Mouse (Mus musculus): Measurements from ENCODE around the gene Abhd6. TPM values are rescaled to one million over a fixed set of nuclear protein-coding genes. Genes with fewer than 3 reads are reported as not detected.

The Abhd6 gene
- polyA plus RNA-seq, 1 experiment from 2014 or later = 15.6 TPM

GRCm38 (mm10) chr14:8030535-8030934 is 27.8 kb downstream of the Abhd6 start:
- Histone ChIP-seq H3K27ac (ENCODE audit: low read depth, low read length) (no peak overlapping the region), H3K36me3 (ENCODE audit: control insufficient read depth, insufficient read depth, low read length) (no peaks in the 10 kb centered on the region), H3K9me3 (ENCODE audit: control insufficient read depth, low read length) (no peaks in the 10 kb centered on the region), H3K9ac (ENCODE audit: low read length) (no peak overlapping the region), H3K4me3 (ENCODE audit: low read depth, low read length) (no peak overlapping the region), H3K4me1 (ENCODE audit: control insufficient read depth, insufficient read depth, low read length) (no peaks in the 10 kb centered on the region), H3K4me2 (no peak overlapping the region), H3K27me3 (ENCODE audit: control insufficient read depth, insufficient read depth, low read length) (no peaks in the 10 kb centered on the region)
- no peak for ATAC-seq (ENCODE audit: low FRiP score)
- 67% methylated on average over 4 of the region's 4 CpGs for WGBS
- no peak for DNase-seq (ENCODE audit: low spot score, missing footprints)

GRCm38 (mm10) chr14:8032087-8032944 is 29.6 kb downstream of the Abhd6 start:
- Histone ChIP-seq H3K4me3 (ENCODE audit: low read depth, low read length) (no peak overlapping the region), H3K4me1 (ENCODE audit: control insufficient read depth, insufficient read depth, low read length) (no peaks in the 10 kb centered on the region), H3K9ac (ENCODE audit: low read length) (no peak overlapping the region; the same call in 1 of the 2 replicates), H3K4me2 (no peak overlapping the region), H3K27ac (ENCODE audit: low read depth, low read length) (no peak overlapping the region), H3K9me3 (ENCODE audit: control insufficient read depth, low read length) (no peaks in the 10 kb centered on the region), H3K36me3 (ENCODE audit: control insufficient read depth, insufficient read depth, low read length) (no peaks in the 10 kb centered on the region), H3K27me3 (ENCODE audit: control insufficient read depth, insufficient read depth, low read length) (no peaks in the 10 kb centered on the region)
- no peak for ATAC-seq (ENCODE audit: low FRiP score)
- WGBS = 52% methylated on average over 13 of the region's 13 CpGs
- no peak for DNase-seq (ENCODE audit: low spot score, missing footprints)

- no peak overlapping the region for H3K4me3 ChIP-seq (ENCODE audit: low read depth, low read length)
- ATAC-seq (ENCODE audit: low FRiP score) = no peak
- no peaks in the 10 kb centered on the region for H3K27me3 ChIP-seq (ENCODE audit: control insufficient read depth, insufficient read depth, low read length)
- H3K27ac ChIP-seq (ENCODE audit: low read depth, low read length) = no peak overlapping the region
- WGBS = 66% methylated on average over 5 of the region's 5 CpGs
- H3K36me3 ChIP-seq (ENCODE audit: control insufficient read depth, insufficient read depth, low read length) = no peaks in the 10 kb centered on the region
- H3K9ac ChIP-seq (ENCODE audit: low read length) = no peak overlapping the region
- no peak for DNase-seq (ENCODE audit: low spot score, missing footprints)
- no peaks in the 10 kb centered on the region for H3K4me1 ChIP-seq (ENCODE audit: control insufficient read depth, insufficient read depth, low read length)
- no peak overlapping the region for H3K4me2 ChIP-seq
- no peaks in the 10 kb centered on the region for H3K9me3 ChIP-seq (ENCODE audit: control insufficient read depth, low read length)
These were observed 31.9 kb downstream of the Abhd6 start for GRCm38 (mm10) chr14:8034561-8034960.

GRCm38 (mm10) chr14:8035951-8036350 is 33.2 kb downstream of the Abhd6 start:
- no peak overlapping the region for H3K27ac ChIP-seq (ENCODE audit: low read depth, low read length)
- DNase-seq (ENCODE audit: low spot score, missing footprints) = no peak
- 79% methylated on average over 6 of the region's 6 CpGs for WGBS
- no peak overlapping the region for H3K4me3 ChIP-seq (ENCODE audit: low read depth, low read length)
- no peak overlapping the region for H3K9ac ChIP-seq (ENCODE audit: low read length)
- H3K36me3 ChIP-seq (ENCODE audit: control insufficient read depth, insufficient read depth, low read length) = no peaks in the 10 kb centered on the region
- H3K27me3 ChIP-seq (ENCODE audit: control insufficient read depth, insufficient read depth, low read length) = no peaks in the 10 kb centered on the region
- H3K4me1 ChIP-seq (ENCODE audit: control insufficient read depth, insufficient read depth, low read length) = no peaks in the 10 kb centered on the region
- ATAC-seq (ENCODE audit: low FRiP score) = no peak
- H3K4me2 ChIP-seq = no peak overlapping the region
- H3K9me3 ChIP-seq (ENCODE audit: control insufficient read depth, low read length) = no peaks in the 10 kb centered on the region

- H3K4me2 ChIP-seq = no peak overlapping the region
- no peaks in the 10 kb centered on the region for H3K27me3 ChIP-seq (ENCODE audit: control insufficient read depth, insufficient read depth, low read length)
- H3K9me3 ChIP-seq (ENCODE audit: control insufficient read depth, low read length) = no peaks in the 10 kb centered on the region
- no peak overlapping the region for H3K9ac ChIP-seq (ENCODE audit: low read length)
- DNase-seq (ENCODE audit: low spot score, missing footprints) (no peak), ATAC-seq (ENCODE audit: low FRiP score) (no peak)
- no peaks in the 10 kb centered on the region for H3K4me1 ChIP-seq (ENCODE audit: control insufficient read depth, insufficient read depth, low read length)
- no peak overlapping the region for H3K4me3 ChIP-seq (ENCODE audit: low read depth, low read length)
- 69% methylated on average over 5 of the region's 5 CpGs for WGBS
- no peaks in the 10 kb centered on the region for H3K36me3 ChIP-seq (ENCODE audit: control insufficient read depth, insufficient read depth, low read length)
- no peak overlapping the region for H3K27ac ChIP-seq (ENCODE audit: low read depth, low read length)
These were observed 33.7 kb downstream of the Abhd6 start for GRCm38 (mm10) chr14:8036406-8036805.

GRCm38 (mm10) chr14:8038150-8038549 is 35.4 kb downstream of the Abhd6 start:
- no peak overlapping the region for H3K9ac ChIP-seq (ENCODE audit: low read length)
- WGBS = 79% methylated on average over 5 of the region's 5 CpGs
- no peaks in the 10 kb centered on the region for H3K36me3 ChIP-seq (ENCODE audit: control insufficient read depth, insufficient read depth, low read length)
- no peak for ATAC-seq (ENCODE audit: low FRiP score)
- no peak overlapping the region for H3K27ac ChIP-seq (ENCODE audit: low read depth, low read length)
- H3K27me3 ChIP-seq (ENCODE audit: control insufficient read depth, insufficient read depth, low read length) = no peaks in the 10 kb centered on the region
- no peak overlapping the region for H3K4me2 ChIP-seq
- no peak overlapping the region for H3K4me3 ChIP-seq (ENCODE audit: low read depth, low read length)
- no peaks in the 10 kb centered on the region for H3K4me1 ChIP-seq (ENCODE audit: control insufficient read depth, insufficient read depth, low read length)
- no peaks in the 10 kb centered on the region for H3K9me3 ChIP-seq (ENCODE audit: control insufficient read depth, low read length)
- DNase-seq (ENCODE audit: low spot score, missing footprints) = no peak

DNA sequence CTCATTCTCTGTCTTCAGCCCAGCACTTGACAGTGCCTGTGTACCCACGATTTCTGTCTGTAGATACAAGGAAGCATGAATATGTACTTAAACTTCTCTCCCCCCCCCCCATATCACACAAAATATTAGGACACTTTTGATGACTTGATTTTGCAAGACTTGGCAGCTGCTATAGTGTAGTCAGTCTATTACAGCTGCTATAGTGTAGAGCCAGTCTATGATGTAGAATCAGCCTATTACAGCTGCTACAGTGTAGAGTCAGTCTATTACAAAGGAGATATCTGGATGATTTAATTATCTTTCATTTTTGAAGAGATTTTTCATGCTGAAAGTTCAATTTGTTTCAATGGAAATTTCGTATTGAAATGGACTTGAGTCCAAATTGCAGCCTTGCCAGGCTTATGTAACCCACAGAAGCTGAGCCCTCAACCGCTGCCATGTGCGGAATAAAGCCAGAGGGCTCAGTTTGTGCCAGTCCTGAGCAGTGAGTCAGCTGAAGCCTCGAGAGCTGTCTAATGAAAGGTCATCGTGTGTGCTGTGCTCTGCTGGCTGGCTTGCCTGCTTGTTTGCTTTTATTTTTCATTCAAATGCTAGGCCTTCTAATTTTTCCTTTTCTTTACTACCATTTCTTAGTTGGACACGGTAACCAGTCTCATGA is 36.2 kb downstream of the Abhd6 start:
- no peaks in the 10 kb centered on the region for H3K36me3 ChIP-seq (ENCODE audit: control insufficient read depth, insufficient read depth, low read length)
- DNase-seq (ENCODE audit: low spot score, missing footprints) = no peak
- WGBS = 81% methylated on average over 7 of the region's 7 CpGs
- no peak overlapping the region for H3K27ac ChIP-seq (ENCODE audit: low read depth, low read length)
- H3K4me1 ChIP-seq (ENCODE audit: control insufficient read depth, insufficient read depth, low read length) = no peaks in the 10 kb centered on the region
- no peaks in the 10 kb centered on the region for H3K27me3 ChIP-seq (ENCODE audit: control insufficient read depth, insufficient read depth, low read length)
- no peak for ATAC-seq (ENCODE audit: low FRiP score)
- no peak overlapping the region for H3K4me3 ChIP-seq (ENCODE audit: low read depth, low read length)
- H3K9me3 ChIP-seq (ENCODE audit: control insufficient read depth, low read length) = no peaks in the 10 kb centered on the region
- H3K9ac ChIP-seq (ENCODE audit: low read length) = no peak overlapping the region
- no peak overlapping the region for H3K4me2 ChIP-seq

- no peak for DNase-seq (ENCODE audit: low spot score, missing footprints)
- Histone ChIP-seq H3K27ac (ENCODE audit: low read depth, low read length) (no peak overlapping the region), H3K9me3 (ENCODE audit: control insufficient read depth, low read length) (no peaks in the 10 kb centered on the region), H3K4me1 (ENCODE audit: control insufficient read depth, insufficient read depth, low read length) (no peaks in the 10 kb centered on the region), H3K36me3 (ENCODE audit: control insufficient read depth, insufficient read depth, low read length) (no peaks in the 10 kb centered on the region), H3K27me3 (ENCODE audit: control insufficient read depth, insufficient read depth, low read length) (no peaks in the 10 kb centered on the region), H3K9ac (ENCODE audit: low read length) (no peak overlapping the region), H3K4me2 (no peak overlapping the region), H3K4me3 (ENCODE audit: low read depth, low read length) (no peak overlapping the region)
- whole genome bisulfite sequencing = 77% methylated on average over 3 of the region's 3 CpGs
- ATAC-seq (ENCODE audit: low FRiP score) = no peak
These were observed 37.5 kb downstream of the Abhd6 start for GRCm38 (mm10) chr14:8040179-8040578.

DNA sequence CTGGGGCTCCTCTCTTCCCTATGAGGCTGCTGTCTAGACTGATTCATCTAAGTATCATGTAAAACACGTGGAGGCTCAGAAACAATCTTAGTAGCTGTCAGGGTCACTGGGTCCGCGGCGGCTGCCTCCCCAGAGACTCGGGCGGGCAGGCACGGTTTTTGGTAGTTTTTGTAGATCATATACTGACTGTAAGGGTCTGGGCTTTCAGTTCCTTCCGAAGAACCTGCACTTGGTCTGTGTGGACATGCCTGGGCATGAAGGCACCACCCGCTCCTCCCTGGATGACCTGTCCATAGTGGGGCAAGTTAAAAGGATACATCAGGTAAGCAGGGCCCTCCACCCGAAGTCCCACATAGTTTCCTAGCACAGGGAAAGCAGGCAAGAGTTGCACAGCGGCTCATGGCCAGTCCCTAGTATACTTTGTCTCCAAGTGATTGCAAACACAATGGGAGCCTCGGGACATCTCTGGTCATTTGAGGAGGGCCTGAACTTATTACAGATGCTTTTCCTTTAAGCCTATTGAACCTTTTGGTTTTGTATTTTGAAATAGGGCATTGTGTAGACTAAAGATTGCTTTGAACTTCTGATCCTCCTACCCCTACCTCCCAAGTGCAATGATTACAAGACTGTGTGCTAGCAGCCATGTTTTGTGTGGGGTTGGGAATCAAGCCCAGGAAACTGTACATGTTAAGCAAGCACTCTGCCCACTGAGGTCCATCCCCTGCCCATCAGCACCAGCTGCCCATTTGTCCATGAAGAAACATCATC is 38.4 kb downstream of the Abhd6 start:
- Histone ChIP-seq H3K36me3 (ENCODE audit: control insufficient read depth, insufficient read depth, low read length) (no peaks in the 10 kb centered on the region), H3K4me3 (ENCODE audit: low read depth, low read length) (no peak overlapping the region), H3K4me2 (no peak overlapping the region), H3K9me3 (ENCODE audit: control insufficient read depth, low read length) (no peaks in the 10 kb centered on the region), H3K4me1 (ENCODE audit: control insufficient read depth, insufficient read depth, low read length) (no peaks in the 10 kb centered on the region), H3K9ac (ENCODE audit: low read length) (no peak overlapping the region), H3K27me3 (ENCODE audit: control insufficient read depth, insufficient read depth, low read length) (no peaks in the 10 kb centered on the region), H3K27ac (ENCODE audit: low read depth, low read length) (no peak overlapping the region)
- no peak for DNase-seq (ENCODE audit: low spot score, missing footprints)
- 88% methylated on average over 12 of the region's 12 CpGs for WGBS
- ATAC-seq (ENCODE audit: low FRiP score) = no peak

Measured in midbrain, embryonic 11.5 days (tissue).